Mouse (Mus musculus) cerebellum, postnatal 36 days (tissue): Measurements from ENCODE around the gene Tmem51.

Source experiments
- DNase-seq, 2 experiments: peaks; one replicate each; pipeline ENCODE4 v3.0.0; 2021 to 2022; ENCODE audit warnings: mixed read lengths in 2 of 2

Tmem51 gene

DNA sequence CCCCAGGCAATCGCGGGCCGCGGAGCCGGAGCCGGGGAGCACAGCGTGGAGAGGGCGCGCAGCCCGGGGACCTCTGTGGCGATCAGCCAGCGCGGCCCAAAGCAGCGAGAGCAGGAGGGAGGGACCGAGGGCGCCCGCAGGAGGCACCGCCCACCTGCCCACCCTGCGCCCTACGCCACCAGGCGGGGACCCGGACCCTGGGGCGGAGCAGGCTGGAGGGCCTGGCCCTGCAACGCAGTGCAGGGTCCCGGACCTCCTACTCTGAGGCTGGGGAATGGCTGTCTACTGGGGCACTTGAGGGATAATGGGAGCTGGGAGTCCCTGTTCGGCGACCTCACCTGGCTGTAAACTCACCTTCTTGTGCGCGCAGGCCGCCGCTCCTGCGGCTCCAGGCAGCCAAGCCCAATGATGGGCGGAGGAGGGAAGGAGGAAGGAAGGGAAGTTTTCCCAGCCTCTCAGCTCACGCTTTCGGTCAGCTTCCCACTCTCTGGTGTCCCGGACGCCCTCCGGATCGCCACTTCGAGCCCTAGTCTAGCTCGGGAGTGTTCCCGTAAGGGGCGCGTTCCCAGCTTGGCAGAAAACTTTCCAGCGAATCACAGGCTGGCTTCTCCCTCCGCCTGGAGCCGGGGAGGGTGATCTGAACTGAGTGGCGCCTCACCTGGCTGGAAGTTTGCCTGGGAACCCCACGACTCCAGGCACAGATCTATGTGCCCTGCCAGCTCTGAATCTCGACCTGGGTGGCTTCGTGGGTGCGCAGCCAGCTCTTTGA, at the start of gene Tmem51:
Gene Tmem51 (minus strand): TSS at position 174 of the 769 bp plus-strand sequence.
- DNase-seq, result peak; percentile 62 to 66

DNA sequence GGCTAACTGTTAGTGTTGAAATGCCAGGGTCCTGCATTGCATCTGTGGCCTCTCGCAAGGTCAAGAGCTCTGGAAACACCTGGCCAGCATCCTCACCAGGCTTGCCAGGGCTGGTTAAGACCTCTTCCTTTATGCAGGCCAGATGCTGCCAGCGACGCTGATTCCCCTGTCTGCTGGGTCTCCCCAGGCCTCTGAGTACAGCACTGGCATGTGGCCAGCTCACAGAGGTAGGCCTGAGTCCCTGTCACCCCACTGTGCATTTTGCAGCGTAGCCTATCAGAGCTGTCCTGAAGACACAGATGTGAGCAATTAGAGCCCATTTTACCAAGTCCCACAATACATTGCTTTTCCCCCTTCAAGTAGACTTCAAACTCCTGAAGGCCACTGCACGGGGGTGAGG, 46.1 kb upstream of the Tmem51 start:
- DNase-seq, result no peak

DNA sequence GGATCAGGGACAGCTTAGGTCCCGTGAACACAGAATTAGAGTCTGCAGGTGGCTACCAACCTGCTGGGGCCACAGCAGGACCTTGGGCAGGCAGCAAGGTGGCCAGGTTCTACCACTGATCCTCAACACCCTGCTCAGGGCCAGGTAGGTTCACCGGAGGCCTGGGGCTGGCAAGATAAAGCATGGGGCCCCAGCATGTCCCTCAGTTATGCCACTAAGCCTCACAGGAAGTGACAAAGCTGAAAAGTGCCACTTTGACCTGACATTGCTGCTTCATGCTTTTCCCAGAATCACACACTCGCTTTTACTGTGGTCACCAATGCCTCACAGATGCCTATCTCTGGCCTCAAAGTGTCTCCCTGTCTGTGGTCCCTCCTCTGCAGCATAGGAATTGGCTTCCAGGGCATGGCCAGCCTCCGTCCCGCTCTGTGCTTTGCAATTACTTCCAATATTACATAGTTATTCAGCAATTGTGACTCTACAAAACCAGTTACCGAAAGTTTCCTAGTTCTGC, 43.2 kb upstream of the Tmem51 start:
- no peak for DNase-seq

DNA sequence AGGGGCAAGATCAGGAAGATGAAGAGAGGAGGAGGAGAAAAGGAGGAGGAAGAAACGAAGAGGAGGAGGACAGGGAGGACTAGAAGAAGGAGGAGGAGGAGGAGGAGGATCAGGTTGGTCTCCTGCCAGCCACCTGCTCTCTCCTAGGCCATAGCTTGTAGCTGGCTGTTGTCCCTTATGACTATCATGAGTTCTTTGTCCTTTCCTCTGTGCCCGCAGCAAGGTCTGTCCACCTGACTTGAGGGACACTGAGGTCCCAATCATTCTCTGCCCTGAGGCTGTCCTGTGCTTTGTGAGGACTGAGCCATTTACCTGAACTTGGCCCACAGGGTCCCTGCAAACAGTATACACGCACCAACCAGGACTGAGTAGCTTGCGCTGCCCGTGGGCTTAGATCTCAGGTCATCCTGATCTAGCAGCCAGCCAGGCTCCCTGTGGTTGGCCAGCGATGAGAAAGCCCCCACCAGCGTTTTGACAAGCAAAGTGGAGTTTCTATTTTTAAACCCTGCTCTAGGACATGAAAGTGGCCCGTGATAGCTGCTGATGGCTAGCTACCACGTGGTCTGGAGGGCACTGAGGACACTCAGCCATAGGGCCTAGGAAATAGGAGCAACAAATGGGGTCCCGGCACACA, 42.7 kb upstream of the Tmem51 start:
- no peak for DNase-seq

DNA sequence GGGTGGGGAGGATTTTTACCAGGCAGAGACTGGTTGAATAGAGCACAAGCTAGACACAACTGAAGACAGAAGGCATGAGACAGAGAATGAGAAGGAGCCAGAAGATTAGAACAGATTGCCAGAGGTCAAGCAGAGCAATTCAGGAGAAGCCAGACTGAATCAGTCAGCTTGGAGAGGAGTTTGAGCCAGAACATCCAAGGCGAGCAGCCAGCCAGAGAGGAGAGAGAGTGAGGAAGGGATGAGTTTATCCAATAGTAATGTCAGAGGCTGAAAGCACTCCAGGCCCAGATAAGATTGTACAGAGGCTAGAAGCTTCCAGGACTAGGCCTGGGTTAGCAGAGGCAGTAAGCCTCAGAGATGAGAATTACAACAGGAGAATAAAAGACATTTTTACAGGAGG, 37.1 kb upstream of the Tmem51 start:
- no peak for DNase-seq

DNA sequence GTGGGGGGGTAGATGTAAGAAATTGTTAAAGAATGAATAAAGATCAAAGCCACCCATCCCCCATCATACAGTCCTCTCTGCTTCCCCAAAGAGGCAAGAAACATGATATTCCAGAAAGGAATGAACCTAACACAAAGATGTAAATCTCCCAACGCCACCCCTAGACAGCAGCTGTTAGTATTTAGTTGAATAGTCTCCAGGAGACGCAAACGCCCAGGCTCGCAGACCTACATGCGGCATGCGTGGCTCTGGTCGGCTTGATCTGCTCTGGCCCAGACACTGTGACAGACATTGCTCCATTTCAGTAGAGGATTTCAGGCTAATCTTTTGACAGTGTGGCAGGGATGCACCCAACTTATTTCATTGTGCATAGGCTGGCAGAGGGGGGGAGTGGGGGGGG, 34.4 kb upstream of the Tmem51 start:
- DNase-seq, result no peak

DNA sequence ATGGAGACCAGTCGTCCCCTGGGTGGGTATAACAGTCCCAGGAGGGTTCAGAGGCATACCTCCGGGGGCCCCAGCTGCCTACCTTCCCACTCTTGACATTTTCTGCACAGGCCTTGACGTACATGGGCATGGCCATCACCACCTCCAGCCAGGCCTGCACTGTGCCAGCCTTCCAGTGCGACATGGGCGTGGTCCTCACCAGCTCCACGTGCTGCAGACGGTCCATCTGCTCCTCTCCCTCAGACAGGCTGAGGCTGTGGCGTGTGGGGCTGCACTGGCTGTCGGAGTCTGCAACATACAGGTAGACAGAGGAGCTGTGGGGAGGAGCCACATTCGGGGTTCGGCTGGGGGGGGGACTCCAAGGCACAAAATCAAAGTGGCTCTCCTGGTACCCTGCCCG, 33.9 kb upstream of the Tmem51 start:
- no peak for DNase-seq

DNA sequence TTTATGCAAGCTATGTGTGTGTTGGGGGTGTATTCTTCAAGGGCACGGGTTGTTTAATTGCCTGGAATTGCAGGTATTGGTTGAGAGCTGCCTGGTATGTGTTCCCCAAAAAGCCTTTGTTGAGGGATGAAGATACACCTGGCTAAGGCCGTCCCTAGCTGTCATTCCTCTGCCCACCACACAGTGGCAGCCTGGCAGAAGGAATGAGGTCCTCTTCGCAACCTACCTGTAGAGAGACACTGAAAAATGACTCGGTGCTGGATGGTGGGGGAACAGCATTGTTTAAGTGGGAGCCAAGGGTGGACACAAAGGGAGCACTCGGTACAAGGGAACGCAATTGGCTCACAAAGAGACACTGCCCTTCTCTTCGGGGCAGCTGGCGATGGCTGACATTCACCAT, 29.2 kb upstream of the Tmem51 start:
- DNase-seq, result peak; percentile 79 to 82

DNA sequence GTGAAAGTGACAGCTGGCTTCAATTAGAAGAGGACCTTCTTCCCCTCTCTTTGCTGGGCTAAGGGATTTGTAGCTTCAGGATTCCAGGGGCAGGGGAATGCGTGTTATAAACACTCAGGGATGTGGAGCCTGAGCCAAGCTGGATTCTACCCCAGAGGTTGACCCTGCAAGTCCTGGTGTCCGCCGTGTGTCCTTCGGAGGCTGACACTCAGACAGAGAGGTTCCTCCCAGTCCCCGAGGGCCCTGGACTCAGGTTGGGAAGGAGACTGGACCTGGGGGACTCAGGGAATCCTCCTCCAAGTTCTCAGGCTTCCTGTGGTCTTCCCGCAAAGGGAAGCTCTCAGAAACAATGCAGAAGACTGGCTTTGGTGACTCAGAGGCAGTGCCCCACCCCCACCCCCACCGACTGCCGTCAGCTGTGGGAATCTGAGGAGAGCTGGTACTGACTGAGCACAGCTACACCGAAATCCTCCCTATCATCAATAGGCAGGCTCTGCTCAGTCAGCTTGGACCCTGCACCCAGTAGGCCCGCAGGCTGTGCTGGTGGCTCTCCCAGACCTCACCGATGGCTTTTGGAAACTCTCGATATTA, 19.1 kb upstream of the Tmem51 start:
- no peak for DNase-seq

DNA sequence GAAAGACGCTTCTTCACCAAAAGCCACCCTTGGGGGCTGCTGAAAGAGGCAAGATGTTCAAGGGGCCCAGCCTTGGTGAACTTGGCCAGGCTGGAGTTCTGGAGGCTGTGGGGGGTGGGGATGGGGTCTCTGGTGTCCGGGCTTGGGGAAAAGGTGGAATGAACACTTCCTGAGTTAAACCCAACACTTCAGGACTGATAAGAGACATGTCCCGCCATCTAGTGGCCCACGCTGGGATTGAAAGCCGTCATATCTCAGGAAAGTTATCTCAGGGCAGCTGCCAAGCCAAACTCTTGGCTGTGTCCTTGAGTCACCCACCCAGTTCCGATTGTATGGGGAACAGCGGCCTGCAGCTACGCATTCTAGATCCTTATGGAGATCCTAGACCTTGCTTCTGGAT, 14.2 kb upstream of the Tmem51 start:
- DNase-seq, result peak; percentile 87 to 90

DNA sequence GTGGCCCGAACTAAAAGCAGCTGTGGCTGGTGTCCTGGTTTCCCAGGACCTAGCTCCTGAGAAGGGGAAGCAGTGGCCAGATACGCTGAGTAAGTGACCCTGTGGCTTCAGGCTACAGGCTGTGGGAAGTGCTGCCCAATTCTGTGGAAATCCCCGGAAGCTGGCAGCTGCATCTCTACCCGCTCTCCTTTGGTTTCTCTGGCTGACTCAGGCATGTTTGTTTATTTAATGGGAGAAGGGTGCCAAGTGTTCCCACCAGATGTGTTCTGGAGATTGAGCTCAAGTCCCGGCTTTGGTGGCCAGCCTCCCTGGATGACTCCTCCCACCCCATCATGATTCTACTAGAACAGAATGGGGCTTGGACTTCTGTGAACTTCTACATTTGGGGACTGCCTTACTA, 13.8 kb upstream of the Tmem51 start:
- DNase-seq, result no peak

DNA sequence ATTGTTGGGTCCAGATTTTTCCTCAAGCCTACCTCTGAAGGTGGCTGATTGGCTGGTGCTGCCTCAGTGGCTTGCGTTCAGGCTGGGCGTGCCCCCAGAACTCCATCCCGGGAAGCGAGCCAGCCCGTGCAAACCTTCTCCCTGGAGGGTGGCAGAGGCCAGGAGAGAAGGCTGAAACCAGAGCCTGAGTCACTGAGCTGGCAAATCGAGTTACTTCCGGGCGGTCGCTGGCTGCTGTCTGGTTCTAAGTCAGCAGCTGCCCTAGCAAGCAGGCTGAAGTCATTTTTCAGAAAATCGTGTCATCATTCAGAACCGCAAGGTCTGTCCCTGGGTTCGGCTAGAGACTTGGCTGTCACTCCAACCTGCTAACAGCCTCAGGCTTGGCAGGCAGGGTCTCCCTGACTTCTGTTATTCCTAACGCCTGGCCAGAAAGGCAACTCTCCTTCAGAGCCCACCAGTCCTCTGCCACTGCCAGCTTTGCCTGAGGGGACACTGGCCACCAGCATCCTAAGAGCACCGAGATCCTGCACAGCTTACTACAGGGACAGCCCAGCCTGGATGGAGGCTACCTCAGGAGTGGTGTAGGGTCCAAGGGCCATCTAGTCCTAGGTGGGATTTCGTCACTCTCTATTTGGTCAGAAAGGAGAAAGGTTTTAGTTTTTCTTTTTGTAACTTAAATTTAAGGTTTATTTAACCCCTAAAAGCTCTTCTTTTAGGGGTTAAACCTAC, 11.6 kb upstream of the Tmem51 start:
- peak; percentile 55 to 68 for DNase-seq

DNA sequence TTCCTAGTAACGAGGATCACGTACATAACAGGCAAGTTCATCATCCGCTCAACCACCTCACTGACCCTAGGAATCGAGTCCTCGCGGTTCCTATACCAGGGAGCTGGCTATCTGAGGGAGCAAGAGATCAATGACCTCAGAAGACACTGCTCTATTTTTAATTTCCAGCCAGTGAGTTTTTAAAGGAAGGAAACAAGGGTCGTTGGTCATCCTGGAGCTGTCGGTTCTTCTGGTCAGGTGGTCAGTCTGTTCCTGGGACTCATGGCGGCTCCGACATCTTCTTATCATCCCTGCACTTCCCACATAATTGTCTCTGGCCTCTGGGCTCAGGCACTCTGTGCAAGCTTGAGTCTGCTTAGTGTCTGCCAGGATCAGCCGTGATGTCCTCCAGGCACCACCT, 10.3 kb upstream of the Tmem51 start:
- DNase-seq, result no peak

DNA sequence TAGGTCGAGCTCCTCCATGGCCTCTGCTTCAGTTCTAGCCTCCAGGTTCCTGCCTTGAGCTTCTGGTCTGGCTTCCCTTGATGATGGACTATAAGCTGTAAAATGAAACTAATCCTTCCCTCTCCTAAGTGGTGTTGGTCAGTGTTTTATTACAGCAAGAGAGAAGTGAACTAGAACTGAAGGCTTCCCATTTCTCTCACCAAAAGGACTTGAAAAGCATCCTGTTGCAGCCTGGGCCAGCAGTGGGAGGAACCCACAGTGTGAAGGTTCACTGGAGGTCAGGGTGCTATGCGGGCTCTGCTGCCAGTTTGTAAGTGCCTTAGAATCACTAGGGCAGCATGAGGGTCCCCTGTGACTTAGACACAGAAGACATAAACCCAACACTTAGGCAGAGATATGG, 7.0 kb upstream of the Tmem51 start:
- DNase-seq, result no peak

DNA sequence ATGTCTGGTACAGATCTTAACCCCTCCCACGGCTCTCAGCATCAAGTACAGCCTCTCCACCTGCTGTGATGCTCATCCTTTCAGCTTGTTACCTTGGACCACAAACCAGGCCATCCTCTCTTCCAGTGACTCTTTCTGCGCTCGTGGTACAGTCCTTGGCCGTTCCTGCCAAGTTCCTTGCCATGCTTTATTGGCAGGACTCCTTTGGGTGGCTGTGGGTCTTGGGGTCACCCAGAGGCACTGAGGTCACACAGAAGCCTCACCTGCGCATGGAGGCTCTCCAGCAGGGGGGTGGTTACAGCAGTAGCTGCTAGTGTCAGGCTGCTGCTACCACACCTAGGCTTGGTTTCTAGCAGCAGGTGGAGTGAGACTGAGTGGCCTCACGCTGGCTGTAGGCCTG, 5.9 kb upstream of the Tmem51 start:
- DNase-seq, result no peak

DNA sequence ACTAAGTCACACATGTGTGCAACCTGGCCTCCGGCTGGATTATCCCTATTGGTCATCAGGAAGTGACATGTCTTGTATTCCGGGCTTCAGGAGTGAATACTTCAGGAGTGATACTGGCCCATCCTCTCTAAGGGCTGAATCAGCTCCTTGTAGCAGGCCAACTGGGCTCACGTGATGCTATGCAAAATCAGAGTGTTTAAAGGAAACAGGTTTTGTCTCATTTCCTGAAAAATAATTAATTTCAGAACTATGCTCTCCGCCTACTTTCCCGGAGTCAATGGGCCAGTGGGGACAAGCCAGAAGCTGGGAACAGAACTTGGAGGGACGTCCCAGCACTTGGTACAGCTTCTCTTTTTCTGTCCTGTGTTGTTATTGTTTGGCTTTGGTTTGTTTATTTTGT, 4.7 kb upstream of the Tmem51 start:
- no peak for DNase-seq

DNA sequence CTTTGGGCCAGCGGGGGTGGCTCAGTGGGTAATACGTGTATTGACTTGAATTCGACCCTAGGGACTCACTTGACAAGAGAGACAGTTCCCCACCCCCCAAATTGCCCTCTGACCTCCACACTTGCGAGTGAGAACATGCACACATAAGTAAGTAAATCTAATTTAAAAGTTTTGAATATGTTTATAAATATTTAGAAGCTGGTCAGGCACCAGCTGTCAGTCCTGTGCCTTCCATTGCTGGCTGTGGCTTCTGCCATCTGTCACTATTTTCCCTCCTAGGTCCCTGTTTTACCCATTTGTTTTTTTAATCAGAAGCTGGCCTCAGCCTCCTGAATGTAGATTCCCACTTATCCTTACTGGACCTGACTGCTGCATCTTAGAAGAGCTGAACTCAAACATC, 4.3 kb upstream of the Tmem51 start:
- peak in 1 of 2 experiments; percentile 46 for DNase-seq

DNA sequence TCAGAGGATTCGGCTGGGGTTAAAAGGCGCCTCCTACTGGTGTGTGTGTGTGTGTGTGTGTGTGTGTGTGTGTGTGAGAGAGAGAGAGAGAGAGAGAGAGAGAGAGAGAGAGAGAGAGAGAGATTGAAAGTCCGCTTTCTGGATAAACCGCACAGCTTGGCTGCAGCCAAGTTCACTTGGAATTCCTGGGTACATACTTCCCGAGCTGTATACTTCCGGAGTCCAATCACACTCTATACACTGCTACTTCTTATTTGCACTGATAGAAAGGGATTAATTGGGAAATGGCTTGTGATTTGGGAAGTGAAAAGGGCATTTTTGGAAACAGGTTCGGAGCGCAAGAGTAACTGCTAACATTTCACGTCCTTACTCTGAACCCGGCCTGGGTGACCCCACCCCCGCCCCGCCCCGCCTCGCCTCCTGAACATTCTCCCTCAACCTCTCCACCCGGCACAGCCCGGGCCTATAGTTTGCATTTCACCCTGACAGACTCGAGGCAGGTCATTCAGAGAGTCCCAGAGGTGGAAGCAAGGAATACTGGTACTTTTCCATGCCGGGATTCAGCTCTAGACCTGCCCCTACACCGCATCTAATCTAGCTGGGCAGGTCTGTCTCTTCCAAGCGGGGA, 946 bp upstream of the Tmem51 start:
- DNase-seq, result no peak

DNA sequence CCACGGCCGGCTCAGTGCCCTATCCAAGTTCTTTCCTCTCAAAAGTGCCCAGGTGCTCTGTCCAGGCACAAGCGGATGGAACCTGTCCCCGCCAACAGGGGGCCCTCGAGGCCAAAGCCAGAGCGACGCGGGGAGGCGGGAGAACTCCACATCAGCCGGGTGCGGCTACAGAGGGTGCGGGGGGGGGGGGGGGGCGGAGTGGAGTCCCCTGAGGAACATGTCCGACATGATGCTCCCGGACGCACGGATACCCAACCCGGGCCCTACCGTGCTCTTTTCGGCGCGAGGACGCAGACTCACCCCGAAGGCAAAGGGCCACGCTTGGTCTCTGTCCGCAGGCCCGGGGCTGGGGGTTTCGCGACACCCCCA, 358 bp downstream of the Tmem51 start:
- DNase-seq, result peak; percentile 78 to 86

DNA sequence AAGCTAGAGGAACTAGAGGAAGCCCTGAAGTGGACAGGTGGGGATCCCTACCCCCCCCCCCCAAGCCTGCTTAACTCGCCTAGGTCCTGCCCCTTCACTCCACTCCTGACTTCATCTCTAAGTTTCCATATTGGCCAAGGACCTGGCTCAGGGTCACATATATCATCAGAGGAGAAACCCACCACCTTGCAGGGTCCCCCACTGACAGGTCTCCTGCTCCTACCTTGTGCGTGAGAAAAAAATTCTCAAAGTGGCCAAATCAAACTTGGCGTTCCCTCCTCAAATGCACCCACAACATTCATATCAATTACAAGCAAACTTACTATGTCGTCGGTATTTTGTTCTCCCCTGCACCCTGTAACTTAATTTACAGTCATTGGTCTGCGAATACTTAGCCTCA, 911 bp downstream of the Tmem51 start:
- no peak for DNase-seq

DNA sequence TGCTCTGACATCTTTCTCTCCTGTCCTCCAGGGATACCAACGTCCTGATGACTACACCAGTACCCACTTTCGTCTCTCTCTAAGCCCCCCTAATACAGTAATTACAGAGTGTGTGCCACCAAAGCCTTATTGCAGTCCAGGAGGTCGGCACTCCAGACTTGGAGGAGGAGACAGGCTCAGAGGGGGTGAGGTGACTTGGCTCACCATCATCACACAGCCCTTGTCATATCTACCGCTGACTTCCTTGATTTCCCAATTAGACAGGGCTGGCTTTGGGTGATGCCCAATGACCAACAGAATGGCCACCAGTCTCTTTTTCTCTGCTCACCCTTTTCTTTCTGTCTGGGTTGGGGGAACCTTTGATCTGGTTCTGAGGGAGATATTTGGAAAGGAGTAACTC, 1.4 kb downstream of the Tmem51 start:
- DNase-seq, result no peak

DNA sequence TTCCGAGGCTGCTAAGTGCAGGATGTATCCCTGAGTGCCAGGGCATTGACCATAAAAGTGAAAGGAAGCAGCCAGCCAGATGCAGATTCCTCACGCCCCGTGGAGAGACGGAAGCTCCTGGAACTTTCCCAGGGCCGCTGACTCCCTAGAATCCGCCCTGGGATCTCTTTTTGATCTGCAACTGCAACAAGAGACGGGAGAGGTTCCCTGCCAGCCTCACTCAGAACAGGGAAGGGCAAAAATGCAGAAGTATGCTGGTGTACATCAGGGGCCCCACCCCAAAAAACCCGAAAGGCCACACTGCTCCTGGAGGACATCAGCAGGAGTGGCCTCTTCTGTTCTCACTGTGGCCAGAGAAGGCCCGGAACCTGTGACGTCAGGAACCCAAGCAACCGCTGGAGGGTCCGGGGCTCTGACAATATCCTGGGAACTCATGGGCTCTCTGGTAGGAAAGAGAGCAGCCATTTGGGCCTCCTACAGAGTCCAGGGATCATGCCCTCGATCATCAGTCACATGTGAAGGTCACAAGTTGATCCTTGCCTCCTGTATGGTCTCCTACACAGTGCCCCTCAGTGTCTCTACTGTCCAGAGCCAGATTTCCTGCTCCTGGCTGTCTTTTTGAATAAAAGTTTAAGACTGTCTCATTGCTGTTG, 2.3 kb downstream of the Tmem51 start:
- no peak for DNase-seq
